Mouse (Mus musculus): ENCODE data around the gene Lifr.

- TF ChIP-seq CTCF (IDR thresholded peaks at IDR 0.05; ENCODE audit: control insufficient read depth, insufficient read depth, low read length), result no peak
- no peak for TF ChIP-seq POLR2A (IDR thresholded peaks at IDR 0.05; ENCODE audit: borderline replicate concordance, control insufficient read depth, low read depth, low read length)
Observed at GRCm38 (mm10) chr15:7167238-7167905, 77.0 kb downstream of the Lifr start.

Measured in bone marrow, adult 2 months (tissue).